Mouse (Mus musculus): ENCODE measurements around the gene Kmt2e.

DNA sequence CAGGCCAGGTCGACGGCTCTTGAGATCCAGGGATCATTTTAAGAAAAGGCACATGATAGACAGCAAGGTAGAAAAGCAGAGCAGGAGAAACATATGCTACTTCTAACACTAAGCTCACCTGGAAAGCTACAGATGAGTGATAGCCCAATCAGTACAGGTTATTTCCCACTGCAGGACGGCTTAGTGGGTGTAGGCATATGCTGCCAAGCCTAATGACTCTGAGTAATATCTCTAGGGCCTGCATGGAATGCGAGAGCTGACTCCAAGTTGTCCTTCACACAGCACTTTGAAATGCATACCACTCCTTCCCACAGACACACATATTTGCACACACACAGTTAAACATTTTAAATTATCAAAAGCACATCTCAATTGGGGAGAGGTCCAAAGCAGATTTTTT is 55.0 kb downstream of the Kmt2e start:
- TF ChIP-seq CTCF (conservative IDR thresholded peaks at IDR 0.05; ENCODE audit: insufficient read depth, insufficient read length, low read depth, low read length) (no peak), POLR2A (IDR thresholded peaks at IDR 0.05; ENCODE audit: low read depth, low read length) (no peak)
